Mouse (Mus musculus): ENCODE data around the gene Nova2. TPM values are rescaled to one million over a fixed set of nuclear protein-coding genes. Genes with fewer than 3 reads are reported as not detected.
A peak's percentile ranks its signal among the peaks of the same experiment; 100 is the strongest.

Gene Nova2
- polyA plus RNA-seq, 1 experiment from 2014 or later: 10.0 TPM

- Histone ChIP-seq H3K27ac (ENCODE audit: low read depth, low read length) (no peak overlapping the region), H3K9ac (ENCODE audit: low read length) (no peak overlapping the region), H3K4me2 (ENCODE audit: low read depth) (no peak overlapping the region), H3K4me3 (ENCODE audit: low read depth, low read length) (no peak overlapping the region), H3K36me3 (ENCODE audit: control insufficient read depth, insufficient read depth, low read length) (no peaks in the 10 kb centered on the region), H3K27me3 (ENCODE audit: control insufficient read depth, insufficient read depth, low read length) (no peaks in the 10 kb centered on the region), H3K9me3 (ENCODE audit: control insufficient read depth, low read length) (no peaks in the 10 kb centered on the region), H3K4me1 (ENCODE audit: control insufficient read depth, insufficient read depth, low read length) (peaks cover 10% of the 10 kb centered on the region)
- ATAC-seq (ENCODE audit: insufficient read depth, low FRiP score, low TSS enrichment) (no peak), DNase-seq (ENCODE audit: low spot score) (no peak)
- 64% methylated on average over 3 of the region's 3 CpGs for WGBS
These were observed 7.8 kb upstream of the Nova2 start for GRCm38 (mm10) chr7:18917931-18918330.

- Histone ChIP-seq H3K27me3 (ENCODE audit: control insufficient read depth, insufficient read depth, low read length) (no peaks in the 10 kb centered on the region), H3K36me3 (ENCODE audit: control insufficient read depth, insufficient read depth, low read length) (no peaks in the 10 kb centered on the region), H3K4me3 (ENCODE audit: low read depth, low read length) (no peak overlapping the region), H3K9me3 (ENCODE audit: control insufficient read depth, low read length) (no peaks in the 10 kb centered on the region), H3K4me2 (ENCODE audit: low read depth) (0 out of 2 replicates have a peak overlapping the region, but pooled peaks have one; percentile 4), H3K27ac (ENCODE audit: low read depth, low read length) (0 out of 2 replicates have a peak overlapping the region, but pooled peaks have one; percentile 5), H3K9ac (ENCODE audit: low read length) (no peak overlapping the region), H3K4me1 (ENCODE audit: control insufficient read depth, insufficient read depth, low read length) (peaks cover 29% of the 10 kb centered on the region)
- DNase-seq (ENCODE audit: low spot score) (peak; percentile 65), ATAC-seq (ENCODE audit: insufficient read depth, low FRiP score, low TSS enrichment) (peak; percentile 17; the same call in 1 of the 2 replicates)
- 1% methylated on average over 12 of the region's 12 CpGs for WGBS
These were observed 4.6 kb upstream of the Nova2 start for GRCm38 (mm10) chr7:18921069-18921468.

GRCm38 (mm10) chr7:18922807-18923206 lies 2.9 kb upstream of the Nova2 start:
- Histone ChIP-seq H3K27ac (ENCODE audit: low read depth, low read length) (peak overlapping the region; percentile 88), H3K9me3 (ENCODE audit: control insufficient read depth, low read length) (no peaks in the 10 kb centered on the region), H3K4me3 (ENCODE audit: low read depth, low read length) (no peak overlapping the region), H3K4me1 (ENCODE audit: control insufficient read depth, insufficient read depth, low read length) (peaks cover 32% of the 10 kb centered on the region), H3K27me3 (ENCODE audit: control insufficient read depth, insufficient read depth, low read length) (no peaks in the 10 kb centered on the region), H3K4me2 (ENCODE audit: low read depth) (peak overlapping the region; percentile 14; the same call in 1 of the 2 replicates), H3K9ac (ENCODE audit: low read length) (no peak overlapping the region), H3K36me3 (ENCODE audit: control insufficient read depth, insufficient read depth, low read length) (no peaks in the 10 kb centered on the region)
- DNase-seq (ENCODE audit: low spot score) (peak; percentile 53), ATAC-seq (ENCODE audit: insufficient read depth, low FRiP score, low TSS enrichment) (no peak)
- 31% methylated on average over 5 of the region's 5 CpGs for WGBS

- Histone ChIP-seq H3K4me3 (ENCODE audit: low read depth, low read length) (no peak overlapping the region), H3K4me1 (ENCODE audit: control insufficient read depth, insufficient read depth, low read length) (peaks cover 32% of the 10 kb centered on the region), H3K27ac (ENCODE audit: low read depth, low read length) (peak overlapping the region; percentile 88), H3K9me3 (ENCODE audit: control insufficient read depth, low read length) (no peaks in the 10 kb centered on the region), H3K27me3 (ENCODE audit: control insufficient read depth, insufficient read depth, low read length) (no peaks in the 10 kb centered on the region), H3K9ac (ENCODE audit: low read length) (no peak overlapping the region), H3K4me2 (ENCODE audit: low read depth) (peak overlapping the region; percentile 14; the same call in 1 of the 2 replicates), H3K36me3 (ENCODE audit: control insufficient read depth, insufficient read depth, low read length) (no peaks in the 10 kb centered on the region)
- no peak for ATAC-seq (ENCODE audit: insufficient read depth, low FRiP score, low TSS enrichment)
- no peak for DNase-seq (ENCODE audit: low spot score)
- WGBS: 73% methylated on average over 11 of the region's 11 CpGs
These were observed 2.4 kb upstream of the Nova2 start for GRCm38 (mm10) chr7:18923267-18923666.

- no peaks in the 10 kb centered on the region for H3K27me3 ChIP-seq (ENCODE audit: control insufficient read depth, insufficient read depth, low read length)
- no peaks in the 10 kb centered on the region for H3K36me3 ChIP-seq (ENCODE audit: control insufficient read depth, insufficient read depth, low read length)
- H3K4me2 ChIP-seq (ENCODE audit: low read depth): peak overlapping the region; percentile 3; the same call in 1 of the 2 replicates
- H3K9ac ChIP-seq (ENCODE audit: low read length): no peak overlapping the region
- DNase-seq (ENCODE audit: low spot score): peak; percentile 72
- H3K9me3 ChIP-seq (ENCODE audit: control insufficient read depth, low read length): no peaks in the 10 kb centered on the region
- H3K4me1 ChIP-seq (ENCODE audit: control insufficient read depth, insufficient read depth, low read length): peaks cover 32% of the 10 kb centered on the region
- H3K27ac ChIP-seq (ENCODE audit: low read depth, low read length): peak overlapping the region; percentile 88
- ATAC-seq (ENCODE audit: insufficient read depth, low FRiP score, low TSS enrichment): peak; percentile 14; the same call in 1 of the 2 replicates
- 28% methylated on average over 4 of the region's 4 CpGs for WGBS
- no peak overlapping the region for H3K4me3 ChIP-seq (ENCODE audit: low read depth, low read length)
These were observed 1.9 kb upstream of the Nova2 start for GRCm38 (mm10) chr7:18923711-18924191.

GRCm38 (mm10) chr7:18924321-18924720 lies 1.4 kb upstream of the Nova2 start:
- H3K27ac ChIP-seq (ENCODE audit: low read depth, low read length): peak overlapping the region; percentile 88
- H3K9ac ChIP-seq (ENCODE audit: low read length): no peak overlapping the region
- no peak for ATAC-seq (ENCODE audit: insufficient read depth, low FRiP score, low TSS enrichment)
- H3K4me3 ChIP-seq (ENCODE audit: low read depth, low read length): no peak overlapping the region
- no peaks in the 10 kb centered on the region for H3K27me3 ChIP-seq (ENCODE audit: control insufficient read depth, insufficient read depth, low read length)
- no peaks in the 10 kb centered on the region for H3K36me3 ChIP-seq (ENCODE audit: control insufficient read depth, insufficient read depth, low read length)
- peaks cover 32% of the 10 kb centered on the region for H3K4me1 ChIP-seq (ENCODE audit: control insufficient read depth, insufficient read depth, low read length)
- DNase-seq (ENCODE audit: low spot score): peak; percentile 56
- WGBS: 7% methylated on average over 8 of the region's 8 CpGs
- H3K4me2 ChIP-seq (ENCODE audit: low read depth): peak overlapping the region; percentile 3
- no peaks in the 10 kb centered on the region for H3K9me3 ChIP-seq (ENCODE audit: control insufficient read depth, low read length)

- Histone ChIP-seq H3K4me2 (ENCODE audit: low read depth) (peak overlapping the region; percentile 72), H3K4me1 (ENCODE audit: control insufficient read depth, insufficient read depth, low read length) (peaks cover 31% of the 10 kb centered on the region), H3K27ac (ENCODE audit: low read depth, low read length) (peak overlapping the region; percentile 84), H3K9me3 (ENCODE audit: control insufficient read depth, low read length) (no peaks in the 10 kb centered on the region), H3K4me3 (ENCODE audit: low read depth, low read length) (peak overlapping the region; percentile 95), H3K36me3 (ENCODE audit: control insufficient read depth, insufficient read depth, low read length) (no peaks in the 10 kb centered on the region), H3K27me3 (ENCODE audit: control insufficient read depth, insufficient read depth, low read length) (no peaks in the 10 kb centered on the region), H3K9ac (ENCODE audit: low read length) (peak overlapping the region; percentile 96)
- WGBS: 3% methylated on average over 25 of the region's 42 CpGs
- DNase-seq (ENCODE audit: low spot score): peak; percentile 50
- peak; percentile 24 for ATAC-seq (ENCODE audit: insufficient read depth, low FRiP score, low TSS enrichment)
These were observed 528 bp downstream of the Nova2 start for GRCm38 (mm10) chr7:18926041-18926790.

- Histone ChIP-seq H3K4me3 (ENCODE audit: low read depth, low read length) (peak overlapping the region; percentile 95), H3K4me1 (ENCODE audit: control insufficient read depth, insufficient read depth, low read length) (peaks cover 28% of the 10 kb centered on the region), H3K27ac (ENCODE audit: low read depth, low read length) (no peak overlapping the region), H3K9ac (ENCODE audit: low read length) (peak overlapping the region; percentile 96), H3K9me3 (ENCODE audit: control insufficient read depth, low read length) (no peaks in the 10 kb centered on the region), H3K27me3 (ENCODE audit: control insufficient read depth, insufficient read depth, low read length) (no peaks in the 10 kb centered on the region), H3K4me2 (ENCODE audit: low read depth) (peak overlapping the region; percentile 72), H3K36me3 (ENCODE audit: control insufficient read depth, insufficient read depth, low read length) (no peaks in the 10 kb centered on the region)
- ATAC-seq (ENCODE audit: insufficient read depth, low FRiP score, low TSS enrichment) (no peak), DNase-seq (ENCODE audit: low spot score) (no peak)
- WGBS: 53% methylated on average over 6 of the region's 6 CpGs
These were observed 1.2 kb downstream of the Nova2 start for GRCm38 (mm10) chr7:18926911-18927310.

- Histone ChIP-seq H3K27ac (ENCODE audit: low read depth, low read length) (no peak overlapping the region), H3K27me3 (ENCODE audit: control insufficient read depth, insufficient read depth, low read length) (no peaks in the 10 kb centered on the region), H3K4me1 (ENCODE audit: control insufficient read depth, insufficient read depth, low read length) (peaks cover 24% of the 10 kb centered on the region), H3K36me3 (ENCODE audit: control insufficient read depth, insufficient read depth, low read length) (no peaks in the 10 kb centered on the region), H3K9me3 (ENCODE audit: control insufficient read depth, low read length) (no peaks in the 10 kb centered on the region), H3K4me2 (ENCODE audit: low read depth) (peak overlapping the region; percentile 72), H3K9ac (ENCODE audit: low read length) (no peak overlapping the region), H3K4me3 (ENCODE audit: low read depth, low read length) (peak overlapping the region; percentile 95)
- DNase-seq (ENCODE audit: low spot score): no peak
- no peak for ATAC-seq (ENCODE audit: insufficient read depth, low FRiP score, low TSS enrichment)
- 35% methylated on average over 3 of the region's 3 CpGs for WGBS
These were observed 2.1 kb downstream of the Nova2 start for GRCm38 (mm10) chr7:18927759-18928158.
